Mouse (Mus musculus) thymus, postnatal 4 days (tissue): ENCODE results near the gene Vmn1r235.
"Not testable (repeated sequence)": the region's sequence is repeated elsewhere in the genome, so short reads cannot be mapped to it uniquely, and the experiment has no call there.

Experiments
- DNase-seq: peaks from one replicate; pipeline ENCODE4 v3.0.0; 2021

The Vmn1r235 gene

DNA sequence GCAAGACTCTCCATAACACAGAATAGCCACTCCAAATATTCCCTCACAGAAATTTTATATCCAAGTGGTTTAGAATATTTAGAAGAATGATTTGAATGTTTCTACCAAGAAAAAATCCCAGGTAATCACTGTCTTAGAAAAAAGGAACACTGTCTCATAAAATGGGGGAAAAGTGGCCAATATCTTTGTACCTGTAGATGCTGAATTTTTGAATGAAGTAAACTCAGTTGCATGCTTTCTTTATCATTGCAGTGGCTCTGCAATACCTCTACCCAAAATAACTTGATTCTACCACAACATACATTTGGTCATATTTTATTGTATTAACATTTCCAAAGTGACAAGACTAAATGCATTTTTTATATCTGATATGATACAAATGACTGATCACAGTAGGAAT, at the start of gene Vmn1r235:
Vmn1r235 (plus strand) TSS at position 301 of the 400 bp plus-strand sequence.
- DNase-seq = no peak

DNA sequence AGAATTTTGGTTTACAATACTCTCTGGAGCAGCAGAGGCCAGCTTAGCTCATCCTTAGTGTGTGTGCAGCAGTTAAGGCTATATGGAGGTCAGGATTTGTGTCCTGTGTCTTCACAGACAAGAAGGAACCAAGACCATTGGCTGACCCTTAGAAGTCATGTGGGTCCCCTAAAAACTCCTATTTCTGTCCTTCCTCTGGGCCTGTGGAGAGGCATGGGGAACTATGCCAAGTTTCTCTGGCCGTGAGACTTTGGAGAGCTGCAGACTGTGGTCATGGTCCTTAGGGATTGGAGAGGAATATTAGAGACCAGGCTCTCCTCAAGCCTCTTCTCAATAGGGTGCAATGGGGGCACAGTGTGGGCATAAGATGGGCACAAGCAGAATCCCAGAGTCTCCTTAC, 45.1 kb upstream of the Vmn1r235 start:
- not testable (repeated sequence) for DNase-seq

DNA sequence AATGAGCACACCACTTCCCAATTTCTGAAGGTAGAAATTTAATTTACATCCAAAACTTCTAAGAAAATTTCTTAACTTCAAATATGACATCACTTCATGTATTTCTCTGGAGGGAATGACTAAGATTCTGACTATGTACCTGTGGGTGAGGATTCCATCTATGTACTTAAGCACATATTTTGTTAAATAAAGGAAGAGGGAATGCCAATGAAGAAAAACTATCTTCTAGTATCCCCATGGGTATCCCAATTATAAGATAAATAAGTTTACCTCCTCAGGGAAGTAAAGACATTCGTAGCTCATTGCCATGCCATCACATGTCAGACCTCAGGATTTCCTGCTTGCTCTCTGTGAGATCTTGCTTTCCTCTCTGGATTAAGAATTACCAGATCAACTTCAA, 30.4 kb upstream of the Vmn1r235 start, which contains the start of gene Vmn1r234:
Vmn1r234 (plus strand) TSS at position 301 of the 400 bp plus-strand sequence.
- DNase-seq = no peak

GRCm38 (mm10) chr17:21231654-21232053, 24.6 kb upstream of the Vmn1r235 start:
- DNase-seq = peak; percentile 71

- peak; percentile 22 for DNase-seq
Observed at GRCm38 (mm10) chr17:21272103-21272502, 15.9 kb downstream of the Vmn1r235 start.

DNA sequence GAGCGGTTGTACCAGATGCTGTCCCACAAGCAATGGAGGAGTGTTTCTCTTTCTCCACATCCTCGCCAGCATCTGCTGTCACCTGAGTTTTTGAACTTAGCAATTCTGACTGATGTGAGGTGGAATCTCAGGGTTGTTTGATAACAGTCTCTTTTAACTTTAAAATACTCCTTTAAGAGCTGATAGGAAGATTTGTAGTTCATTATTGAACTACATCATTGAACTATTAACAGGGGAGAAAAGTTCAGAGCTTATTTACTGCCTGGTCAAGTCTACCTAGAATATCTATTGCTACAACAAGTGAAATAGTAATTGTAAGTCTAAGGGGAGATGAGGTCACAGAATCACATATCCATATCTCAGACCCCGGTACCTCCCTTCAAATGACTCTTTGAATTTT, 26.4 kb downstream of the Vmn1r235 start, which contains the start of gene Vmn1r236:
Vmn1r236 (plus strand) TSS at position 301 of the 400 bp plus-strand sequence.
- no peak for DNase-seq

GRCm38 (mm10) chr17:21284395-21284794, 28.2 kb downstream of the Vmn1r235 start:
- DNase-seq = no peak

GRCm38 (mm10) chr17:21289695-21290094, 33.5 kb downstream of the Vmn1r235 start:
- DNase-seq = no peak

DNA sequence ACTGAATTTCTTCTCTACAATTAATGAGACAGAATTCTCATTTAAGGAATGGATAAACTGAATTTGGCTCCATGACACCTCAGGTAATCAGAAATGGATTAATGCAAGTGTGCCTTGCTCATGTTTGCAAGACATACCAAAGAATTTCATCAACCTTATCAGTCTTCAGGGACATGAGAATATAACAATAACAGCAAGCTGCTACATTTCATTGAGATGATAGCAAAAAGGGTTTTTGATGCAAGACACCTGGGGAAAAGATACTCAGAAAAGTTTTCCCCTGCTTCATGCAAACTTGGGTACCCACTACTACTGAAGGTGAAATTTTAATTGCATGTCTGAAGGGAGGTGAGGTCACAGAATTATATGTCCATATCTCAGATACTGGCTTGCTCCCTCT, 55.4 kb downstream of the Vmn1r235 start, which contains the start of gene Vmn1r237:
Vmn1r237 (plus strand) TSS at position 301 of the 400 bp plus-strand sequence.
- no peak for DNase-seq
